Mouse (Mus musculus) intestine, embryonic 14.5 days (tissue): ENCODE data around the gene Caskin1. TPM values are rescaled to one million over a fixed set of nuclear protein-coding genes. Genes with fewer than 3 reads are reported as not detected.

Experiments
- ATAC-seq: fragments of 200-750 bp; cut with Nextera tagmentation; replicated peaks from 2 replicates; pipeline ENCODE4 v1.8.0; 2017; ENCODE audit warnings: low read depth, moderate number of reproducible peaks, moderate TSS enrichment, moderate library complexity; ENCODE audit not compliant: low FRiP score, low TSS enrichment
- DNase-seq: peaks from one replicate; pipeline ENCODE4 v3.0.0-alpha.2; 2018; ENCODE audit warnings: low spot score
- H3K27ac ChIP-seq: fragments of 300-500 bp; sonication (generic); 2 replicates; pipeline ENCODE4 v1.5.1; 2014; ENCODE audit warnings: low read depth, mild to moderate bottlenecking, control low read depth
- H3K27me3 ChIP-seq: fragments of 300-500 bp; sonication (generic); replicated peaks from 2 replicates; pipeline ENCODE4 v1.6.1; 2014; ENCODE audit warnings: low read length, control low read depth; ENCODE audit not compliant: control insufficient read depth, insufficient read depth
- H3K36me3 ChIP-seq: fragments of 300-500 bp; sonication (generic); 2 replicates; pipeline ENCODE4 v1.6.1; 2014; ENCODE audit warnings: low read length, control low read depth; ENCODE audit not compliant: control insufficient read depth, insufficient read depth
- H3K4me1 ChIP-seq: fragments of 300-500 bp; sonication (generic); replicated peaks from 2 replicates; pipeline ENCODE4 v1.6.1; 2014; ENCODE audit warnings: low read length, control low read depth, mixed read lengths; ENCODE audit not compliant: control insufficient read depth, insufficient read depth
- H3K4me2 ChIP-seq: fragments of 300-500 bp; sonication (generic); 2 replicates; pipeline ENCODE4 v1.6.1; 2014; ENCODE audit warnings: low read length
- H3K4me3 ChIP-seq: fragments of 300-500 bp; sonication (generic); 2 replicates; pipeline ENCODE4 v1.5.1; 2014; ENCODE audit warnings: low read depth, low read length, control low read depth, mixed read lengths
- H3K9ac ChIP-seq: fragments of 300-500 bp; sonication (generic); 2 replicates; pipeline ENCODE4 v1.6.1; 2014; ENCODE audit warnings: mild to moderate bottlenecking, low read length
- H3K9me3 ChIP-seq: fragments of 300-500 bp; sonication (generic); 2 replicates; pipeline ENCODE4 v1.6.1; 2016; ENCODE audit warnings: low read length, control low read depth; ENCODE audit not compliant: control insufficient read depth
- WGBS: fragments of 180-500 bp; shearing (Covaris S2); extraction: QIAGEN DNeasy Blood & Tissue Kit; methylation state at CpG from one replicate; pipeline ENCODE4 v1.1.7; 2014; 5-methylcytosine and 5-hydroxymethylcytosine counted together
- polyA plus RNA-seq: library from polyadenylated mRNA; unstranded; fragments of >200 nt; fragmentation: Nextera tagmentation; extraction: Ambion mirVana; gene quantifications from 2 replicates; pipeline ENCODE4 v1.2.1, GENCODE M21; 2014

Caskin1 gene
- polyA plus RNA-seq, 1 experiment from 2014 or later, result 2.8 TPM

DNA sequence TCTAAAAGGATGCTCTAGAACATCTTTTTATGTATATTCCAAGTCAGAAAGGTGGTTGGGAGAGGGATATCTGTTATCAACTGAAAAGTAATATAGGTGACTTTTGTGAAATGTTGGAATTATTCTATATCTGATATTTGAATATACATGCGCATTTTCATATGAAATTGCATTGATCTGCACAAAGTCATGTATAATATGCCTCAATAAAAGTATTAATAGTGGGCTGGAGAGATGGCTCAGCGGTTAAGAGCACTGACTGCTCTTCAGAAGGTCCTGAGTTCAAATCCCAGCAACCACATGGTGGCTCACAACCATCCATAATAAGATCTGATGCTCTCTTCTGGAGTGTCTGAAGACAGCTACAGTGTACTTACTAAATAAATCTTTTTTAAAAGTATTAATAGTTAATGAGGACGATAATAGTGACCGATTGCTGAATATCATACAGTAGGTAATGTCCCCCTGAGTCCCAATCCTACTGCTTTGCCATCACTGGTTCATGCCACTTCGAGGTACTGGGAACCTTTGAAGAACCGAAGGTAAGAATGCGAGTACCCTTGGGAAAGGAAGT is 19.0 kb upstream of the Caskin1 start:
- H3K4me3 ChIP-seq, result peak overlapping the region; percentile 91
- WGBS, result 16% methylated on average over 7 of the region's 7 CpGs
- H3K9ac ChIP-seq, result peak overlapping the region; percentile 85
- no peaks in the 10 kb centered on the region for H3K27me3 ChIP-seq
- peaks cover 22% of the 10 kb centered on the region for H3K4me1 ChIP-seq
- peak overlapping the region; percentile 97 for H3K4me2 ChIP-seq
- H3K27ac ChIP-seq, result peak overlapping the region; percentile 71
- no peak for ATAC-seq
- H3K9me3 ChIP-seq, result no peaks in the 10 kb centered on the region
- no peak for DNase-seq
- H3K36me3 ChIP-seq, result peaks cover 13% of the 10 kb centered on the region

DNA sequence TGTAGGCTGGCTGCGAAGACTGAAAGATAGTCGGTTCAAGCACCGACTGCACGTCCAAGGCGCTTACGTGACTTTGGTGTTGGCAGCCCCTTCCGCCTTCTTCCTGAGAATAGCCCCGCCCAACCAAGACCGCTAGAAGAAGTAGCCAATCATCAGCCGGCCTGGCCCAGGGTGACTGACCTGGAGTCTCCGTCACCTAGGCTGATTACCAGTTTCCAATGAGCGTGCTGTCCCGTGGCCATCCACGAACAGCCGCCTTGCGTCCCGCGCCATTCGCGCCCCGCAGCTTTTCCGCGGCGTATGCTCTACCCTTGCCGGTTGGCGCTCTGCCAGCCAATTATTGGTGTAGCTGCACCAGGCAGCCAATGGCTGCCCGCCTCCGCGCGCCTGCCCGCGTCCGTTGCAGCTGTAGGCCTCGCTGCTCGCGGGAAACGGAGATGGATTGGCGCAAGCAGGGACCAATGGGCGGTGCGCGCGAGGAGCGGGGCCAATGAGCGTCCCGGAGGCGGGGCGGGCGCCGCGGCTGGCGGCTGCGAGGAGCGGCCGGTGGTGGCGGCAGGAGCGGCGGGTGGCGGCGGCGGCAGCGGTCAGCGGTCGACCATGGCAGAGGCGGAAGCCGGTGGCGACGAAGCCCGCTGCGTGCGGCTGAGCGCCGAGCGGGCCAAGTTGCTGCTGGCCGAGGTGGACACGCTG is 18.3 kb upstream of the Caskin1 start, which contains the start of the genes E4f1 and Pgp:
E4f1 (minus strand) TSS at position 404 of the 693 bp plus-strand sequence.
Pgp (plus strand) TSS at position 483 of the 693 bp plus-strand sequence.
- ATAC-seq (peak; percentile 96), DNase-seq (peak; percentile 98)
- Histone ChIP-seq H3K27me3 (no peaks in the 10 kb centered on the region), H3K9ac (peak within 1 kb of the TSS; percentile 85), H3K9me3 (no peaks in the 10 kb centered on the region), H3K4me3 (peak within 1 kb of the TSS; percentile 91), H3K36me3 (peaks cover 19% of the 10 kb centered on the region), H3K27ac (peak within 1 kb of the TSS; percentile 71), H3K4me2 (peak within 1 kb of the TSS; percentile 97), H3K4me1 (peaks cover 22% of the 10 kb centered on the region)
- under 1% methylated on average over 72 of the region's 75 CpGs for WGBS

DNA sequence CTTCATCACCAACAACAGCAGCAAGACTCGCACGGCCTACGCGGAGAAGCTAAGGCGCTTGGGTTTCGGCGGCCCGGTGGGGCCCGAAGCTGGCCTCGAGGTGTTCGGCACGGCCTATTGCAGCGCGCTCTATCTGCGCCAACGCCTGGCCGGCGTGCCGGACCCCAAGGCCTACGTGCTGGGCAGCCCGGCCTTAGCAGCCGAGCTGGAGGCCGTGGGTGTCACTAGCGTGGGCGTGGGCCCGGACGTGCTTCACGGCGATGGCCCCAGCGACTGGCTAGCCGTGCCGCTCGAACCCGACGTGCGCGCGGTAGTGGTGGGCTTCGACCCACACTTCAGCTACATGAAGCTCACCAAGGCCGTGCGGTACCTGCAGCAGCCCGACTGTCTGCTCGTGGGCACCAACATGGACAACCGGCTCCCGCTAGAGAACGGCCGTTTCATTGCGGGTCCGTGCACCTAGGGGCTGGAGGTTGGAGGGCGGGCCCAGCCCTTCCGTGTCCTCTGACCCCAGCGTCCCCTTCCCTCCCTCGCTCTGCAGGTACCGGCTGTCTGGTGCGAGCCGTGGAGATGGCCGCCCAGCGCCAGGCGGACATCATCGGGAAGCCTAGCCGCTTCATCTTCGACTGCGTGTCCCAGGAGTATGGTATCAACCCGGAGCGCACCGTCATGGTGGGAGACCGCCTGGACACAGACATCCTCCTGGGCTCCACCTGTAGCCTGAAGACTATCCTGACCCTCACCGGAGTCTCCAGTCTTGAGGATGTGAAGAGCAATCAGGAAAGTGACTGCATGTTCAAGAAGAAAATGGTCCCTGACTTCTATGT is 17.5 kb upstream of the Caskin1 start:
- H3K36me3 ChIP-seq, result peaks cover 28% of the 10 kb centered on the region
- peak overlapping the region; percentile 71 for H3K27ac ChIP-seq
- H3K4me1 ChIP-seq, result peaks cover 22% of the 10 kb centered on the region
- H3K4me2 ChIP-seq, result peak overlapping the region; percentile 97
- H3K27me3 ChIP-seq, result no peaks in the 10 kb centered on the region
- no peaks in the 10 kb centered on the region for H3K9me3 ChIP-seq
- H3K4me3 ChIP-seq, result peak overlapping the region; percentile 91
- H3K9ac ChIP-seq, result peak overlapping the region; percentile 85
- peak; percentile 20 for ATAC-seq
- WGBS, result 2% methylated on average over 64 of the region's 68 CpGs
- peak; percentile 65 for DNase-seq

DNA sequence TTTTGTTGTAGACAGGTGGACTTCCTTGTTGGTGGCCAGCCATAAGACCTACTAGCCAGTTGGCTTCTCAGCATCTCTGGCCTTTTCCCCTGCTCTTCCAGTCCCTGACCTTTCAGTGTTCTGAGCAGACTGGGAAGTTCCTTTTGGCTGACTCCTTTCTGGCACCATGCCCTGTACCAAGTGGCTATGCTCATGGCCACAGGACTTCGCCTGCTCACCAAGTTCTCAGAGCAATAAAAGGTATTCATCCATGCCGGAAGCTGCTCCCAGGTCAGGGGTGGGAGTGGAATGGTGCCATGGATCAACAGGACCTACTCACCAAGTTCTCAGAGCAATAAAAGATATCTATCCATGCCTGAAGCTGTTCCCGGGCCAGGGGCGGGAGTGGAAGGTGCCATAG is 15.9 kb upstream of the Caskin1 start:
- ATAC-seq (no peak), DNase-seq (no peak)
- Histone ChIP-seq H3K4me2 (peak overlapping the region; percentile 97), H3K27ac (peak overlapping the region; percentile 40; the same call in 1 of the 2 replicates), H3K36me3 (peaks cover 44% of the 10 kb centered on the region), H3K9ac (no peak overlapping the region; the same call in 1 of the 2 replicates), H3K4me1 (peaks cover 22% of the 10 kb centered on the region), H3K4me3 (no peak overlapping the region), H3K9me3 (no peaks in the 10 kb centered on the region), H3K27me3 (no peaks in the 10 kb centered on the region)
- 75% methylated on average over 4 of the region's 4 CpGs for WGBS

DNA sequence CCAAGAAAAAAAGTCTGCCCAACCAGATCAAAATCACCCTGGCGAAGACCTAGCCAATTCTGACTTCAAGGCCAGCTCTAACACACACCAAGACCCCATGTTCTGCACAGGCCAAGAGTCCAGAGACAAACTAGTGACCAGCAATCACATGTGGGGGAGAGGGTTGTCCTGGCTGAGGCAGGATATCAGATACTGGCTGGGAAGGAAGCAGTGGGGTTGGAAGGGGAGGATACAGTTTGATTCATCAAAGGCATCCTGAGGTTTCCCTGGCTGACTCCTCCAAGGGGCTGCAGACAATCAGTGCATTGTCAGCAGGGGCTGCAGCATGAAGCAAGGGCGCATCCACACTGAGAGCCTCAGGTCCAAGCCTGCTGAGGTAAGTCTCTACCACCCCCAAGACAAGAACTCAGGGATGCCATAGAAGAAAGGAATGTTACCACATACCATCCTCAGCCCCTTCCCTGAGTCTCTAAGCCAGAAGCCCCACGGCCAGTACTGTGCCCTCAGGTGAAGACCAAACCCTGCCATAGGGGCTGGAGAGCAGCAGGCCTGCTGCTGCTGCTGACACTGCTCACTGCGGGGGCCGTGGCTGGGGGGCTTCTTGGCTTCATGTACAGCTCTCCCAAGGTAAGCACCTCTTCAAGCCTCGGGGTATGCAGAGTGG is 14.7 kb upstream of the Caskin1 start, which contains the start of gene Bricd5:
Bricd5 (plus strand) TSS at position 273 of the 664 bp plus-strand sequence.
- ATAC-seq, result no peak
- no peak within 1 kb of the TSS for H3K4me3 ChIP-seq
- DNase-seq, result no peak
- no peaks in the 10 kb centered on the region for H3K27me3 ChIP-seq
- H3K9me3 ChIP-seq, result no peaks in the 10 kb centered on the region
- peaks cover 29% of the 10 kb centered on the region for H3K4me1 ChIP-seq
- H3K36me3 ChIP-seq, result peaks cover 44% of the 10 kb centered on the region
- peak within 1 kb of the TSS; percentile 40; the same call in 1 of the 2 replicates for H3K27ac ChIP-seq
- 74% methylated on average over 6 of the region's 6 CpGs for WGBS
- peak within 1 kb of the TSS; percentile 97 for H3K4me2 ChIP-seq
- H3K9ac ChIP-seq, result no peak within 1 kb of the TSS

DNA sequence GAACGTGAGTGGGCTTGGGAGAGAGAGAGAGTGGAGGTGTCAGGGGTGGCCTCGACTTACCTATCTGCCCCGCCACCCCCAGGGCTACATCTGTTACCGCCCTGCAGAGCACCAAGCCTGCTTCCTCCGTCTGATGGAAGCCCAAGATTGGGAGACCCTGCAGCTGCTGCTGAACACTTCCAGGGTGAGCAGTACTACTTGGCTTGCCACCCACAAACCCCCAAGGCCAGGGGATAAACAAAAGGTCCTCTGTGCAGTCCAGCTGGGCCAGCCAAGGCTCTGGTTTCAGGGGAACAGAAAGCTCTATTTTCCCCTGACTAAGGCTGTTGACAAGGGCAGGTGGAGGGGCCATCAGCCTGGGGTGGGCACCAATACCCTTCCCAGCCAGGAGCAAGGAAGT is 13.8 kb upstream of the Caskin1 start:
- Histone ChIP-seq H3K9me3 (no peaks in the 10 kb centered on the region), H3K27ac (no peak overlapping the region), H3K27me3 (no peaks in the 10 kb centered on the region), H3K36me3 (peaks cover 44% of the 10 kb centered on the region), H3K4me3 (no peak overlapping the region), H3K4me1 (peaks cover 29% of the 10 kb centered on the region), H3K4me2 (no peak overlapping the region), H3K9ac (no peak overlapping the region)
- no peak for ATAC-seq
- no peak for DNase-seq
- WGBS, result 89% methylated on average over 5 of the region's 5 CpGs

DNA sequence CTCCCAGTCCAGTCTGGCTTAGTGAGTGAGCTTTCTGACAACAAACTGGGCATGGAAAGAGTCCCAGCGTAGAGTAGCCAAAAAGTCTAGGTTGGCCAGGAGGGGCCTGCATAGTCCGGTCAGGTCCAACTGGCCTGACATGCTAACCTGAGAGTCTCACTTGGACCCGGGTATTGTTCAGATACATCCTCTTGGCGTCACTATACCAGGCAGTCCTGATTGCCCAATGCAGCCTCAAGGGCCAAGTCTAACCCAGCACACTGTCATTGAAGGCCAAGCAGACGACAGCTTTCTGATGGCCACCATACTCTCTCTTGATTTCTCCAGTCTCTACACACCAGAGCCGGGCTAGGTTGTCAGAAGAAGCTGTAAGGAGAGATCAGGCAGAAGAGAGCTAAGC is 12.8 kb upstream of the Caskin1 start:
- peaks cover 36% of the 10 kb centered on the region for H3K4me1 ChIP-seq

More for the DNA sequence above, 12.8 kb upstream of the Caskin1 start:
- H3K4me3 ChIP-seq, result no peak overlapping the region
- WGBS, result 95% methylated on average over 6 of the region's 6 CpGs
- no peaks in the 10 kb centered on the region for H3K27me3 ChIP-seq
- H3K9me3 ChIP-seq, result no peaks in the 10 kb centered on the region
- DNase-seq (no peak), ATAC-seq (no peak)
- H3K27ac ChIP-seq, result no peak overlapping the region
- peaks cover 44% of the 10 kb centered on the region for H3K36me3 ChIP-seq
- no peak overlapping the region for H3K9ac ChIP-seq
- no peak overlapping the region for H3K4me2 ChIP-seq
